Mouse (Mus musculus) layer of hippocampus, postnatal 14 days (tissue): ENCODE results near the gene B4galt4. TPM values are rescaled to one million over a fixed set of nuclear protein-coding genes. Genes with fewer than 3 reads are reported as not detected.
A peak's percentile ranks its signal among the peaks of the same experiment; 100 is the strongest.
"Not testable (repeated sequence)": the region's sequence is repeated elsewhere in the genome, so short reads cannot be mapped to it uniquely, and the experiment has no call there.

Source experiments
- DNase-seq, 2 experiments: peaks; one replicate each; pipeline ENCODE4 v3.0.0; 2021 to 2022; ENCODE audit warnings: low spot score in 2 of 2, mixed read lengths in 1 of 2
- long read RNA-seq, 2 experiments: library from polyadenylated mRNA; stranded (forward); transcript quantifications; one replicate each; pipeline ENCODE4 v2.0.0; 2021
- total RNA-seq, 2 experiments: library from RNA; stranded (reverse); gene quantifications; 2 replicates each; pipeline ENCODE4 v1.2.3; 2021

B4galt4 gene
- total RNA-seq: 10 to 100 TPM; 28.1 to 35.9 TPM
- long read RNA-seq, experiment 1, transcript B4galt4-201 (7 exons, 2,304 nt): major isoform, 18 of 27 reads
- long read RNA-seq, experiment 1, partial matches to known transcripts: 3 of 27 reads
- long read RNA-seq, experiment 1, other reads (novel, unspliced or antisense): 1 of 27 reads
- long read RNA-seq, experiment 2, transcript B4galt4-205 (7 exons, 2,168 nt): minor isoform, 12 of 45 reads
- long read RNA-seq, experiment 2, transcript B4galt4-201 (7 exons, 2,304 nt): major isoform, 18 of 45 reads
- long read RNA-seq, experiment 2, partial matches to known transcripts: 8 of 45 reads
- long read RNA-seq, experiment 2, other reads (novel, unspliced or antisense): 4 of 45 reads

DNA sequence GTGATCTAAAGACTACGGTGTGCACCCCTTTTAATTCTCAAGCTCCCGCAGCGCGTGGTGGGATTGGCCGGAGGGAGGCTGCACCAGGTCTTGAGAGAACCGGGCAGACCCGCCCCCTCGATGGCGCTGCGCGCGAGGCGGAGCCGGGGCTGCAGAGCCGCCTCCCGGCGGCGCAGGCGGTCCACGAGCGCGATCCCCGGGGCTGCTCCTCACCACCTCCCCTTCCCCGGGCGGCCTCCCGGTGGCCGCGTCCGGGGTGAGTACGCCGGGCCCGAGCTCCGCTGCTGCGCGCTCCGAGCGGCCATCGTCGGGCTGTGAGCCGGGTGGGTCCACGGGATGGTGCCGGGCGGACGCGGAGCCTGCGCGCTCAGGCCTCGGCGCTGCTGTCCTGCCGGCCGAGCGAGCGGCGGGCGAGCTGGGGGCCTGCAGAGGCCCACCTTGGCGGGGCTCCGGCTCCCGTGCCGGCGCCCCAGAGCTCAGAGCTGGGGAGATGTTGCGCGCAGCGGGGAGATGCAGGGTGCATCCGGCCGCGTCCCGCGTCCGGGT, at the start of gene B4galt4:
B4galt4 (plus strand) TSS at position 152 of the 546 bp plus-strand sequence.
- peak; percentile 81 to 83 for DNase-seq

DNA sequence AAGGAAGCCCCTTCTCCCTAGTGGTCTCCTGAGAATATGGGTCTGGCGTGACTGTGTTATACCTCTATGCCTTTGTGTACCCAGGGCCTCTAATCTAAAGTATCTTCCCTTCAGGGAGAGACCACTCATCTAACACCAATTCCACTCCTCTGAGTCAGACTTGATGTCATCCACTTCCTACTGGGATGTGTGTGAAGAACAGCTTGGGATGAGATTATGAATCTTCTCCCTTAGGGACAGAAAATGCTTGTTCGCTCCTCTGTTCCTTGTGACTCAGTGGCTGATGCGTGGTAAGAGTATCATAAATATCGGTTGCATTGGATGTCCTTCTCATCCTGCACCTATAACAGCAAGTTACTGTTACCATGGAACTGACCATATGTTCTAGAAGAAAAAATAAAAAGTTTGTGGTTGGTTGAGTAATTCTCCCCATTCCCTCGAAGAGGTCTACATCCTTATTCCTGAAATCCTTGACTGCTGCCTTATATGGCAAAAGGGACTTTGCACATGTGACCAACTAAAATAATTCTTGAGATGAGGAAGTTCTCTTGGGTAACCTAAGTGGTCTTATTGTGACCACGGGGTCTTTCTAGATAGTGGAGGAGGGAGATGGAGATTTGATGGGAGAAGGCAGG, 47.0 kb upstream of the B4galt4 start:
- no peak for DNase-seq

DNA sequence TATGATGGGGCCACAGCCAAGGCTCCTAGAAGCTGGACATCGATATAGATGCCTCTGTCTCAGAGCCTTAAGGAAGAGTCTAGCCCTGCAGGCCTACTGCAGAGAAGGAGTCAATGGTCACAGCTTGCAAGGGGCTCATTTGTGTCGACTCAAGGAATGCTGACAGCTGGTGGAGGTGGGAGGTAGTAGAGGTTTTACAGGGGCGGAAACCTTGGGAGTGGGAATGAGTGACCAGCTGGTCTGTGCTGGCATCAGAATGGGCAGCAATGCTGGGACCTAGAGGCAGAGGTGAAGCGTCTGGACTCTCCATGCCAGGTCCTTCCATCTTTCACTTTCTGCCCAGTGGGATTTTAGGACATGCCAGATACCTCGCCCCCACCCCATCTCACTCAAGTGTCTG, 46.5 kb upstream of the B4galt4 start:
- DNase-seq: no peak

DNA sequence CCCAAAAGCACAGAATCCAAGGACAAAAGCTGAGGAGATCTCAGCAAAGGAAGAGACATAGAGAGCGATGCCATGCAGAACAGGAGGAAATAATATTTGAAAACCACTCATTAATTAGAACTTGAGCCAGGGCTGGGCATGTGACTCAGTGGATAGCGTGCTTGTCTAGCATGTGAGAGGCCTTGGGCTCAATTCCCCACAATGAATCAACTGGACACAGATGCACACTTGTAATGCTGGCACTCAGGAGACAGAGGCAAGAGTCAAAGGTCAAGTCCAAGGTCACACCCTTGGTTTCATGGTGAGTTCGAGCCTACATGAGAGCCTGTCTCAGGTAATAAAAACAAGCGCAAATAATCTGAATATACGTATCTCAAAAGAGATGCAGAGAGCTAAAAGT, 44.5 kb upstream of the B4galt4 start:
- no peak for DNase-seq

DNA sequence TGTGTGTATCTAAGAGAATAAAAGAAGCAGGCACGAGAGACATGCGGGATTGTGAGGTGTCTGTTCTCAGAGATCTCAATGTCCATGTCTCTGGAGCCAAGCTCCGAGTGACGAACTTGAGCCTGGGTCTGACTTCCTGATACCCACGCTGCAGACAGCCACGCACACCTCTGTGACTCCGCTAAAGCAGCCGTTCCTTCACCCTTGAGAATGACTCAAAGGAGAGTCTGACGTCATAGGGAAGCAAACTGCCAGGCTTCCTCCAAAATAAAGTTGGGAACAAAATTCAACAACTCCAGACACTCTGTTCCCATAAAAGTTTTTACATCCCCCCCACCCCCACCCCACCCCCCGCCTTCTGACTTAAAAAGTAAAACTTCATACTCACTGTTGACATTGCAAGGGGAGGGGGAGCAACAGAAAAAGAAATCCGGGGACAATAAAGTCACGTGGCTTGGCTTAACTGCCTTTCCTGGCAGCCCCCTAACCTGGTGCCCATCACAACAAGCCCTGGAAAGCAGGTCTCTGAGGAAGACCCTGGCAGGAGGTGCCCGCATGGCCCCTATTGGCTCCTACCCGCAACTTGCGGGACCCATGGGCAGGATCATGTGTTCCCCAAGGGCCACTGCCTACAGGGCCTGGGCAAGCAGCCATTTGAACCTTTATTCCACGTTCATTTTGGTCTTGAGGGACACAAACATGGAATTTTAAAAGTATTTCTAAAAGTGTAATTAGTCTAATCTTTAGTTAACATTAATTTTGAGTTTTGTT, 41.5 kb upstream of the B4galt4 start:
- DNase-seq: no peak

DNA sequence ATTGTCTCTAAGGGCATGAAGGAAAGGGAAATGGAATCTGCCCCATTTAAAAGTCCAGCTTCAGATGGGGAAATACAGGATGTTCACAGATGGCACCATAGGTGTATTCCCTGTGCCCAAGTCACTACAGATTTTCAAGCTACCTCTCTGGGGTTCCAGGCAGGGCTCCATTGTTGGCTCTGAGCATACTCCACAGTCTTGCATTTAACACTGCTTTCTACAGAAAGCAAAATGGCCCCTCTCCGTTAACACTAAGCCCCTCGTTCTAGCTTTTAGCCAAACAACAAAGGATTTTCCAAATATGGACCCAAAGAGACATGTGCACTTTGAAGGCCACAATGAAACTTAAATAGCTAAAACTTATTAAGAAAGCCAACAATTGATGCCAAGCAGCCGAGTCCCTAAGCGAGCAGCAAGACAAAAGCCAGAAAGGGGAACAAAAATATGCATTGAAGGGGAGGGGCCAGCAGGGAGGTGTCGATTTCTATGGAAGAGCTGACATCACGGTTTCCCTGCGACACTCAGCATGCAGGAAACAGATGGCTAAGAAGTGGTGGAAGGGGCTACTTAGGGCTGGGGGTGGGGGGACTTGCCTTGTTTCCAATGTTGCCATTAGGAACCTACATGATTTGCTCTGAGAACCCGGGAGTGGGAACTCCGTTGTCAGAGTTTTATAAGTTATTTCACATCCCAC, 40.4 kb upstream of the B4galt4 start:
- DNase-seq: no peak

DNA sequence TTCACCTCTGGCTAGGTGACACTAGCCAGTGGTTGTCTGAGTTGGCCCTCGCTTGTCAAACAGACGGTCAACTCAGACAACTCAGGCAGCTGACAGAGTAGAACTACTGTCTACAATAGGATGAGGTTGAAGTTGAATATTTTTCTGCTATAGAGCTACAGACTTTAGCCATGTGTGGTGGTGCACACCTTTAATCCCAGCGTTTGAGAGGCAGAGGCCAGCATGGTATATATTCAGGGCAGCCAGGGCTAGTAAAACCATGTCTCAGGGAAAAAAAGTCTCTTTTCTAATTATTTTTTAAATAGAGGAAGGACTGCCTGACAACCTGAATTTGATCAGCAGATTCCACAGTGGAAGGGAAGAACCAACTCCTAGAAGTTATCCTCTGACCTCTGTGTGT, 39.7 kb upstream of the B4galt4 start:
- no peak for DNase-seq

DNA sequence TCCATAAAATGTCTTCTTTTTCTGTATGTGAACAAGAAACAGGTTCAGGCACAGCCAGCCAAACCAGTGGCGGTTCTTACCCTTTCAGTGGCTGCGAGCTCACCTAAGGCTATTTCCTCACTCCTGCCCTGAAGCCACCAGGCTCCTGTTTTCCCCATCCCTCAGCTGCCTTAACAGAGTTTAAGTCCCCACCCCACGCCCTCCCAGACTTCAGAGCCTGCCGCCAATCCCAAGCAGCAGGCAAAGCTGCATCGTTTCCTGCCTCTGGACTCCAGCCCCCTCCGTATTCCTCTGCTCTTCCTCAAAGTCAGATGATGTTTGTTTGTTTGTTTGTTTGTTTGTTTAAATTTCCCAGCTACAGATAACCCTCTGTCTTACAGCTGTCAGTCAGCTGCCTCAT, 38.6 kb upstream of the B4galt4 start:
- no peak for DNase-seq

DNA sequence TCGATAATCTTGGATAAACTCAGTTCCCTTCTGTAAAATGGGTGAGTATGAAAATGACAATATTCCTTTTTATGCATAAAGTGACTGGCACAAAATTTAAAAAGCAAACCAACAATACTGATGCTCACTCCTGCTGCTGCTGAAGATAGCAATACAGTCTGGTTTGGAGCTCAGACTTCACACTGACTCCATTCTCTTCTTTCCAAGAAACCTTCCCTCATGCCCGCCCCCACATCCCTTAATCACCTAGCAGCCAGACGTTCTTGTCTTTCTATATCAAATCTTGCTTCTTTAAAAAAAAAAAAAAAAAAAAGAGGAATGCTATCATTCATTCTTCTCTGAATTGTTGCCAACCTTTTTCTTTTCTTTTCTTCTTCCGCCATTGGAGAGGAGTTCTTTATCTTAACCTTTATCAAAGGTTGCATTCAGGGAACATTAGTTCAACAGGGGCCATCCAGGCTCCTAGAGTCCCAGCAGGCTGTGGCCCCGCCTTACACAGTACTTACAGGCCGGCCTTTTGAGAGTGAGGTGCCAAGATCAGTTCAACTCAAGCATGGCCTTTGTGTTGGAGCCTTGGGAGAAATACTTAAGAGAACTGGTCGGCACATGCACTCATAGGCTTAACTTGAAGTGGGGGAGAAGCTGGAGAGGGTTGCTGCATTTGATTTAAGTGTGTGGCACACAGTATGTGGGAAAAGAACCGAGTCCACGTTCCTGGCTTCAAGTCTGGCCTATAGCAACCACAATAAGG, 36.4 kb upstream of the B4galt4 start:
- DNase-seq: no peak

DNA sequence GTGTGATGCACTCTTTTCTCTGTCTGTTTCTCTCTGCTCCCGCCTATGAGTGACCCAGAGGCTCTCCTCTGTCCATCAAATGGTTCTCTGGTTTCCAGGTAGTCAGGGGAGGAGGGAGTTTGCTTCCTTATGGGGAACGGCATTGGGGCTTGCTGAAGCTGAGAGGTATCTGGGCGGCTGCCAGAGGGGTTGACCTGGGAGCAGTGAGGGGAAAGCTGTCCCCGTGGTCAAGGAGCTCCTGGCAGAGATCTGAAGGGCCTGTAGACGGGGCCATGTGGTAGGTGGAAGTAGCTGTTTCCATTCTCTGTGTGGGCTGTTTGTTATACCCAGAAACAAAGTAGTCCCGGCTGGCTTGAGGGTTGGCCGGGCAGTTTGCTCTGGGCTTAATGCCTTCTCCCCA, 35.3 kb upstream of the B4galt4 start:
- DNase-seq: no peak

DNA sequence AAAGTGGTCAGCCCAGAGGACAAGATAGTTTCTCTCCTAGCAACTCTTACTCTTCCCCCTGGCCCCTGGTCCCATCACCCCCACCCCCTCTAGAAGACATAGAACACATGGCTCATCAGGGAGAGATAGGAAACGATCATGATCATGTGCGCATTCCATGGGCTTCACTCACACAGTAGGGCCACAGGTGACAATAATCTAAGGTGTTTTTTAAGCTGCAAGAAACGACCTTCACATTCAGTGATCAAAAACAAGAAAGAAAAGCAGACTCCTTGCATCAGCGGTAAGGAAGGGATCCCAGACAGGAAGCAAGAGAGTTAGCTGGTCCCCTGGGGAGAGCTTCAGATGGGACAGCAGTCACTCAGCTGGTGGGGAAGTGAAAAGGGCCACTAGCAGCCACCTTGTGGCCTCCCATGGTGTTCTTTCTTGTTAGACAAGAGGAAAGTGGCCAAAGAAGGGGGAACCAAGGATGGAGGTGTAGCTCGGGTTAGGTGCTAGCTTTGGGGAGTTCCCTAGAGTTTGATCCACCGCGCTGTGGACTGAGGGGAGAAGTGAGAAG, 33.0 kb upstream of the B4galt4 start:
- DNase-seq: no peak

DNA sequence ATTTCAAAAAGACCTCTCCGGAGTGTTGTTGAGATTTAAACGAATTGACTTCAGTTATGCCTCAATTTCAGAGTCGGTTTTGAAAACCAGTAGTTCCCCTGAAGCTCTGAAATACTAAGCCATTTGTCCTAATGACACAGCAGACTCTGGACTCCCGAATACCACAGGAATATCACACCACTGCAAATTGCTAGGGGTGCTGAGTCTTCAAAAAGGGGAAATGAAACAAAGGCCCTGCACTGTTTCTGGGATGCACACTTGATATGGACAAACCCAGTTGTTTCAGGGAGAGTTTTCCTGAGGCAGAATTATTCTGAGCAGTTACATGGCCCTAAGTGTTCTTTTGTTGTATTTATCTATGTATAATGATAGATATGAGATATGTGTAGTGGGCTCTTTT, 30.8 kb upstream of the B4galt4 start:
- no peak for DNase-seq

DNA sequence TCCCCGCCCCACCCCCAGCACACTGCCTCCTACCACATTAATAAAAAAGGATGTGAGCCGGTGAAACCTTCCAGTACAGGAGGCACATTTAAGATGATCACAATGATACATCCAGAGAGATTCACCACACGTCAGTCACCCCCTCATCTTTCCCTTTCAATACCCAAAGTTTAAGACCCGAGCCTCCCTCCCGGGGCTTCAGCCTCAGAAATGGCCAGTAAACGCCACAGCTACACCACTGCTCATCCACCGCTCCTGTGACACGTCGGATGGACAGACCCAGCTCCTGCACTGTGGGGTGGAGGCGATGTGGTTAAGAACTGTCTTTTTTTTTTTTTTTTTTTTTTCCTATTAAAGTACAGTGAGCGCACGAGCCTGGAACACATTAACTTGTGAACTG, 30.0 kb upstream of the B4galt4 start:
- no peak for DNase-seq

DNA sequence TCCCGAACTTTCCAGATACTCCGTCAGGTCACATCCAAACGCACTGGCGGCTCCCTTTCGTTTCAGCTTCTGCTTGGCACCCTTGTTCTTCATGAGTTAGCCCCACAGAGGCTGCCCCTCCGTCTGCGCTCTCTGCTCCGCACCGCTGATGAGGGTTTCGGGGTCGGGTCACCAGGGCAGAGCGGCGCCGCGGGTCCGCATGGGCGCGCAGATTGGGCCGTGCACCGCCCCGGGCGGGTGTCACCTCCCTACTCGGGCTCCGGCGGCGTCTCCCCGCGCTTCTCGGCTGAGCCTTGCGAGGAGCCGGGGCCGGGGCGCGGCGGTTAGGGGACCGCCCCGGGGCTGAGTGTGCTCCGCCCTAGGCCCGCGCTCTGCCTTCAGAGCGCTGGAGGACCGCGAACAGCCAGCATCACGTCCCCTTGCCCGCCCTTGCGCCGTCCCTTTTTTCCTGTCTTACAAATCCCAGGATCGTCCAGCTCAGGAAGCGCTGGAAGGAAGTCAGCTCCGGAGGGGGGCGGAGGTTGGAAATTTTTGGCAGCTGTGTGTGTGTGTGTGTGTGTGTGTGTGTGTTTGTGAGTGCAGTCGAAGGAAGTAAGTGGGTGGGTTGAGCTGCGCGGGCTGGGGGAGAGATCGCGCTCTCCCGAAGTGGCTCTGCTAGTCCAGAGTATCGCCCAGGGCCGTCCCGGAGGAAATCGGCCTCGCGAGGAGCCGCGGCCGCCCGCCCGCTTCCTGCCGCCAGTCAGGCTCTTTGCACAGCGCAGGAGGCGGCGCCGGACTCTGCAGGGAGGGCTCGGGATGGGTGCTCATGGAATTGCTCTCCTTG, 29.3 kb upstream of the B4galt4 start, which contains the start of gene Arhgap31:
Arhgap31 (minus strand) TSS at position 694 of the 823 bp plus-strand sequence.
- DNase-seq: peak; percentile 49 to 67

DNA sequence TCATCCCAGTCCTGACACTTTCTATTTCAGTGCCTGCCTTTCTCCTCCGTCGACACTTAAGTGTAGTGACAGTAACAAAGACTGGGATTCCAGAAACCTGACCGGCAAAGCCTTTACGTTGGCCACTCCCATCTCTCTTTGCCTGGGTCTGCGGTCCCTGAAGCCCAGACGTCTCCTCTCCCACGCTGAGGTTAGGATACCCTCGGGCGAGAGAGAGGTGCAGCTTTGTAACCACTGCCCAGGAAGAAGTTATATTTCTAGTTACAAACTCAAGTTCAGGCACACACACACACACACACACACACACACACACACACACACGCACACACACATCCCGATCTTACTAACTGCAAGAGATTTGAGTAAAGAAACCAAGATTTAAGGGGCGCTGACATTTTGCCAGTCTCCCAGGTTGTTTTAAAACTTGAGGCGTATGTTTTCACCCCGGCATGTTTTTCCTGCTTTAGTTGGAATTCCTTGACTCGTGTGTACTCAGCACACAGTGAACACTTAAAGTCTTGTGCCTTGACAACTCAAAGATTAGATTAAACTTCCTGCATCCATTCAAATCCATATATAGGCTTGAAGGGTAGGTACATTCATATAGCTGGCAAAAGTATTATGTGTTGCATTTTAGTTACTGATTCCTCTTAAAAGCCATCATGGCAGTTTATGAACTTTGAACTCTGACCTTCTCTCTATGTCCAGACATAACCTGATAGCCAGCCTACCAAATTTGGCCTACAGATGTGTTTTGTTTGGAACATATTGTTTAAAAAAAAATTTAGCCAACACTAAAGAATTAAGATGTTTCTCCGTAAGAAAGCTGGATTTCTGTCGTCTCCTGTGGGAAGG, 28.4 kb upstream of the B4galt4 start:
- DNase-seq: no peak

DNA sequence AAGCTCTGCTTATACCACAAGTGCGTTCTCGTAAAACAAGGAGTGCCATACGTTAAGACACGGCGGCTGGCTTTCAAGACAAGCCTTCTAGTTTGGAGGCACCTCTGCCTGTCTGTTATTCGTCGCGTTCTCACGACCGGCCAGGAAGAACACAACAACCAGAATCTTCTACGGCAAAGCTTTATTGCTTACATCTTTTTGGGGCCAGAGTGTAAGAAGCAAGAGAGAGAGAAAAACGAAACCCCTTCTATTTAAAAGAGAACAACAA, 27.9 kb upstream of the B4galt4 start:
- not testable (repeated sequence) for DNase-seq

DNA sequence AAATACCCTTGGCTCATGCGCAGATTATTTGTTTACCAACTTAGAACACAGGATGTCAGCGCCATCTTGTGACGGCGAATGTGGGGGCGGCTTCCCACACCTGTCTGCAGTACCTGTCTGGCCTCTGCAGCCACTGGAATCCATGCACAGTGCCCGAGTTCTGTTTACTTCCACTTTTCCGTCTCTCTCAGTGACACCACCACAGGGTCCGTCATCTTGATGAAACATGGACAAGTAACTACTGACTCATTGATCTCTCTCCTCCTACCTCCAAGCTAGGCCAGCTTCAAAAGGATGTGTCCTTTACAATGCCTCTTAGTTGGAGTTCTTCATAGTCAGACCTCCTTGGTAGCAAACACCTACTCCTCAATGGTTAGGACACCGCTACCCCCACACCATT, 20.7 kb upstream of the B4galt4 start:
- no peak for DNase-seq

DNA sequence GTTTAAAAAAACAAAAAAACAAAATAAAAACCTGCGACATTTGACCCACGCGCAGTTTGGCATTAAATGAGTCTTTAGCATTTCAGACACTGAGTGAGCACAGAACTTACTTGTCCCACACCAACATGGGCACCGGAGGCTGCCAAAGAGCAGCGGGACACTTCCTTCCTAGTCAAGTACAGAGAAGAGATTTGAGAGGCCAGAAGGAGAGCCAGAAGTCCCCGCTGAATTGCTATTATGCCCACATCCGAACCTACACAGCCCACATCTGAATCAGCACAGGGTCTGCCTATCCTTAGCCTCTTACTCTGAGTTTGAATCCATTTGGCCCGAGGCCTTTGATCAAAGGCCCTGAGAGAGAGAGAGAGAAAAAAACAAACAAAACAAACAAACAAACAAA, 17.8 kb upstream of the B4galt4 start:
- DNase-seq: no peak

DNA sequence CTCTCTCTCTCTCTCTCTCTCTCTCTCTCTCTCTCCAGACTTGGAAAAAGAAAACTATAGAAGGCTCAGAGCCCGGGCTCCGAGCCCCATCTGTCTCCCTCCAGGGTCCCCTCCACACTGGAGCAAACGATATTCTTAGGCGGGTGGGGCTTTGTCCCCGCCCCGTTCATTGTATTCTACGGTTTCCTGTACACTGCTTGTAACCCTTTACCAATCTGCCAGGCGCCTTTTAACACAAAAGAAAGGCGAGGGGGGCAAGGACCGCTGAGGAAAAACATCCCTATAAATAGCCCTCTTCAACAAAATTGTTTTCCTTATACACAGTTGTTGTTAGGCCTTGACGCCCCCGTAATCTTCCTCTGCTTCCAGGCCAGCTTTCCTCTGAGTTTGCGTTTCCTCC, 17.1 kb upstream of the B4galt4 start:
- no peak for DNase-seq
